Mouse (Mus musculus) retina, postnatal 7 days (tissue): Measurements from ENCODE around the gene Gm20388.

Experiments used
- DNase-seq: peaks from one replicate; pipeline ENCODE4 v3.0.0-alpha.2; 2012; ENCODE audit warnings: low read depth, low spot score

The Gm20388 gene

GRCm38 (mm10) chr8:121174721-121175539 lies 1264.3 kb downstream of the Gm20388 start:
- DNase-seq = no peak

GRCm38 (mm10) chr8:121175540-121176090 lies 1265.0 kb downstream of the Gm20388 start:
- no peak for DNase-seq

- DNase-seq = no peak
Observed at GRCm38 (mm10) chr8:121176291-121176690, 1265.7 kb downstream of the Gm20388 start.

GRCm38 (mm10) chr8:121180474-121181284 lies 1270.0 kb downstream of the Gm20388 start:
- DNase-seq = no peak

- DNase-seq = no peak
Observed at GRCm38 (mm10) chr8:121181285-121181884, 1270.7 kb downstream of the Gm20388 start.

- DNase-seq = no peak
Observed at GRCm38 (mm10) chr8:121187491-121188364, 1277.1 kb downstream of the Gm20388 start.

- DNase-seq = no peak
Observed at GRCm38 (mm10) chr8:121188994-121189393, 1278.4 kb downstream of the Gm20388 start.

GRCm38 (mm10) chr8:121192451-121192850 lies 1281.8 kb downstream of the Gm20388 start:
- no peak for DNase-seq

GRCm38 (mm10) chr8:121195970-121196369 lies 1285.3 kb downstream of the Gm20388 start:
- no peak for DNase-seq

- no peak for DNase-seq
Observed at GRCm38 (mm10) chr8:121196726-121197668, 1286.4 kb downstream of the Gm20388 start.

- no peak for DNase-seq
Observed at GRCm38 (mm10) chr8:121200069-121200468, 1289.4 kb downstream of the Gm20388 start.

- no peak for DNase-seq
Observed at GRCm38 (mm10) chr8:121200979-121201378, 1290.3 kb downstream of the Gm20388 start.

GRCm38 (mm10) chr8:121201651-121202050 lies 1291.0 kb downstream of the Gm20388 start:
- no peak for DNase-seq

GRCm38 (mm10) chr8:121203612-121204376 lies 1293.2 kb downstream of the Gm20388 start:
- no peak for DNase-seq

- no peak for DNase-seq
Observed at GRCm38 (mm10) chr8:121207171-121207570, 1296.5 kb downstream of the Gm20388 start.

- no peak for DNase-seq
Observed at GRCm38 (mm10) chr8:121210627-121211026, 1300.0 kb downstream of the Gm20388 start.

- DNase-seq = no peak
Observed at GRCm38 (mm10) chr8:121213236-121213635, 1302.6 kb downstream of the Gm20388 start.

GRCm38 (mm10) chr8:121213651-121214050 lies 1303.0 kb downstream of the Gm20388 start:
- DNase-seq = no peak

- DNase-seq = no peak
Observed at GRCm38 (mm10) chr8:121214975-121215374, 1304.3 kb downstream of the Gm20388 start.
